Mouse (Mus musculus) neural tube, embryonic 12.5 days (tissue): ENCODE data around the gene Cux1. TPM values are rescaled to one million over a fixed set of nuclear protein-coding genes. Genes with fewer than 3 reads are reported as not detected.

Source experiments
- ATAC-seq: fragments of 200-750 bp; cut with Nextera tagmentation; 2 replicates; pipeline ENCODE4 v1.8.0; 2017; ENCODE audit warnings: low read depth, mild to moderate bottlenecking, moderate TSS enrichment, moderate library complexity; ENCODE audit not compliant: low FRiP score
- H3K27ac ChIP-seq: fragments of 300-500 bp; sonication (generic); 2 replicates; pipeline ENCODE4 v1.5.1; 2016
- H3K27me3 ChIP-seq: fragments of 300-500 bp; sonication (generic); replicated peaks from 2 replicates; pipeline ENCODE4 v1.6.1; 2016; ENCODE audit warnings: mild to moderate bottlenecking
- H3K36me3 ChIP-seq: fragments of 300-500 bp; sonication (generic); 2 replicates; pipeline ENCODE4 v1.6.1; 2016; ENCODE audit warnings: mild to moderate bottlenecking
- H3K4me1 ChIP-seq: fragments of 300-500 bp; sonication (generic); 2 replicates; pipeline ENCODE4 v1.6.1; 2016
- H3K4me2 ChIP-seq: fragments of 300-500 bp; sonication (generic); replicated peaks from 2 replicates; pipeline ENCODE4 v1.6.1; 2016; ENCODE audit warnings: mild to moderate bottlenecking
- H3K4me3 ChIP-seq: fragments of 300-500 bp; sonication (generic); 2 replicates; pipeline ENCODE4 v1.5.1; 2016
- H3K9ac ChIP-seq: fragments of 300-500 bp; sonication (generic); 2 replicates; pipeline ENCODE4 v1.6.1; 2016; ENCODE audit warnings: mild to moderate bottlenecking
- H3K9me3 ChIP-seq: fragments of 300-500 bp; sonication (generic); 2 replicates; pipeline ENCODE4 v1.6.1; 2016; ENCODE audit warnings: mild to moderate bottlenecking
- WGBS: fragments of 180-500 bp; shearing (Covaris S2); methylation state at CpG from one replicate; pipeline ENCODE4 v1.1.7; 2016; 5-methylcytosine and 5-hydroxymethylcytosine counted together
- polyA plus RNA-seq: library from polyadenylated mRNA; unstranded; fragments of >200 nt; fragmentation: Nextera tagmentation; extraction: Ambion mirVana; gene quantifications from 2 replicates; pipeline ENCODE4 v1.2.1, GENCODE M21; 2016

Cux1 gene
- polyA plus RNA-seq, 1 experiment from 2014 or later: 117 TPM

DNA sequence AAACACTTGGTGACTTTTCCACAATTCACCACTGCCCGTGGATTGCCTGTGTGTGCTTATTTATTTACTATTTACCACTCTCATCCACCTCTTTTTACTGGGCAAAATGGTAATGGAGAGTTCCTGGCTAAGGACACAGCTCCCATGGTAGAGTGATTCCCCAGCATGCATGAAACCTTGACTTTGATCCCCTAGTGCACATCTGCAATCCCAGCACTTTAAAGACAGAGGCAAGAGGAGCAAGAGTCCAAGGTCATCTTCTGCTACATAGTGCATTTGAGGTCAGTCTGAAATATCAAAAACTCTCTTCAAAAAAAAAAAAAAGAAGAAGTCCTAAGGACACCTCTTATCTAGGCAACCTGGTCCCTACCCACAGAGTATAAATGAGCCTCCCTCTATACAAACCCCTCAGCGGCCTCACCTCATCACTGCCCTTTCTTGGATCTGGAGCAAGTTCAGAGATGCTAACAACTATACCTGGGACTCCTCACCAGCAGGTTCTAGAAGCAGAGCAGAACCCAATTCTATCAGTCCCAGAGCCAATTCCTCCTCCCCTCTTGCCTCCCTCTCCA lies 55.1 kb downstream of the Cux1 start:
- Histone ChIP-seq H3K9me3 (no peaks in the 10 kb centered on the region), H3K36me3 (no peaks in the 10 kb centered on the region), H3K4me3 (no peak overlapping the region), H3K4me2 (no peak overlapping the region), H3K9ac (no peak overlapping the region), H3K27me3 (no peaks in the 10 kb centered on the region), H3K4me1 (peaks cover 11% of the 10 kb centered on the region; the same call in 1 of the 2 replicates), H3K27ac (no peak overlapping the region)
- WGBS: 90% methylated on average over 2 of the region's 2 CpGs
- no peak for ATAC-seq

DNA sequence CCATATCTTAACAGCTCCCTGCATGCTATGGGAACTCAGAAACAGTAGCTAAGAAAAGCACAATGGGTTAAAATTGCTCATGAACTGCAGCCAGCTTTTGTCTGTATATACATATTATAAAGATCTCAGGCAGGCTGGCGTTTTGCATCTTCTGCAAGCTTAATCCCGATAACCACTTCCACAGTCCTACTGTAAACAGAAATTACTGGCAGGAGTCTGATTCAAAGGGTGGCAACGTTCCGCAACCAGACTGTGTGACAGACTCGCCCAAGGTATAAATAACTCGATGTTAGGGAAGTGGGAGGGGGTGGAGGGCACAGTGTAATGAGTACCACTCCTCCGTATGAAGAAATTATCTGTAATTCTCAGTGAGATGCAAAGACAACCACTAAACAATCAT lies 55.9 kb downstream of the Cux1 start:
- 74% methylated on average over 7 of the region's 7 CpGs for WGBS
- Histone ChIP-seq H3K9ac (no peak overlapping the region), H3K9me3 (no peaks in the 10 kb centered on the region), H3K4me1 (peaks cover 17% of the 10 kb centered on the region), H3K27me3 (no peaks in the 10 kb centered on the region), H3K4me2 (no peak overlapping the region), H3K36me3 (no peaks in the 10 kb centered on the region), H3K27ac (no peak overlapping the region), H3K4me3 (no peak overlapping the region)
- ATAC-seq: no peak

DNA sequence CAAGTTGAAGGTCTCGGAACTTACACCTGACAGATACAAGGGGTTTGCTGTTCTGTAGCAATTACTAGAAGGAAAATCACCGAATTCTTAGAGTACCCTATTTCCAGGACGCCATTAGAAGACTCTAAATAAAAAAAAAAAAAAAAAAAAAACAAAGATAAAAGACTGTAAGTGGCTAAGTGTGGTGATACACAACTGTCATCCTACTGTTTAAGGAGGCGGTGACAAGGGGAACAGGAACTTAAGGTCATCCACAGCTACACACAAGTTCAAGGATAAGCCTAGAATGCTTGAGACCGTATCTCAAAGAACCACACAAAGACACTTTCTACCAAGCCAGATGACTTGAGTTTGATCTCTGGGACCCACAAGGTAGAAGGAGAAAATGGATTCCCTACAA lies 56.7 kb downstream of the Cux1 start:
- no peak for ATAC-seq
- H3K9ac ChIP-seq: no peak overlapping the region
- WGBS: 95% methylated on average over 5 of the region's 5 CpGs
- H3K27ac ChIP-seq: no peak overlapping the region
- no peaks in the 10 kb centered on the region for H3K9me3 ChIP-seq
- H3K4me2 ChIP-seq: no peak overlapping the region
- no peaks in the 10 kb centered on the region for H3K27me3 ChIP-seq
- no peaks in the 10 kb centered on the region for H3K36me3 ChIP-seq
- H3K4me1 ChIP-seq: peaks cover 16% of the 10 kb centered on the region
- no peak overlapping the region for H3K4me3 ChIP-seq

DNA sequence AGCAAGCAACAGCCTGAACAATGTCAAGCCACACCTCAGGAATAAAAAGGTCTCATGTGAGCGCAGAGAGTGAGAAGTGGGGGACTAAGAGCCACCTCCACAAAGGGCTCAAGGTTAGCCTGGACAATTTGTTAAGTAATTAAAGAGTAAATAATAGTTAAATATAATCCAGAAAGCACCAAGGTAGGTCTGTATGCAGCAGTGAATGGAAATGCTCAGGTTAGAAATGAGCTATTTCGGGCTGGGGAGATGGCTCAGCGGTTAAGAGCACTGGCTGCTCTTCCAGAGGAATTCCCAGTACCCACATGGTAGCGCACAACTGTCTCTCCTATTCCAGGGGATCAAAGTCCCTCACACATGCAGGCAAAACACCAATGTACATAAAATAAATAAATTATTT lies 59.7 kb downstream of the Cux1 start:
- ATAC-seq: no peak
- 96% methylated on average over 4 of the region's 4 CpGs for WGBS
- no peaks in the 10 kb centered on the region for H3K36me3 ChIP-seq
- H3K27ac ChIP-seq: no peak overlapping the region
- no peaks in the 10 kb centered on the region for H3K9me3 ChIP-seq
- H3K4me3 ChIP-seq: no peak overlapping the region
- peaks cover 29% of the 10 kb centered on the region for H3K4me1 ChIP-seq
- no peaks in the 10 kb centered on the region for H3K27me3 ChIP-seq
- H3K9ac ChIP-seq: no peak overlapping the region
- H3K4me2 ChIP-seq: no peak overlapping the region

- H3K4me1 ChIP-seq: peaks cover 30% of the 10 kb centered on the region
- no peaks in the 10 kb centered on the region for H3K36me3 ChIP-seq
- 92% methylated on average over 1 of the region's 1 CpGs for WGBS
- no peaks in the 10 kb centered on the region for H3K27me3 ChIP-seq
- H3K4me3 ChIP-seq: no peak overlapping the region
- no peaks in the 10 kb centered on the region for H3K9me3 ChIP-seq
- no peak overlapping the region for H3K4me2 ChIP-seq
- no peak for ATAC-seq
- H3K27ac ChIP-seq: no peak overlapping the region
- H3K9ac ChIP-seq: no peak overlapping the region
Observed at GRCm38 (mm10) chr5:136506262-136506661, 61.0 kb downstream of the Cux1 start.

GRCm38 (mm10) chr5:136502491-136503086 lies 64.7 kb downstream of the Cux1 start:
- 75% methylated on average over 5 of the region's 5 CpGs for WGBS
- no peaks in the 10 kb centered on the region for H3K9me3 ChIP-seq
- H3K4me1 ChIP-seq: peaks cover 46% of the 10 kb centered on the region
- H3K27me3 ChIP-seq: no peaks in the 10 kb centered on the region
- H3K27ac ChIP-seq: no peak overlapping the region
- no peak overlapping the region for H3K9ac ChIP-seq
- no peaks in the 10 kb centered on the region for H3K36me3 ChIP-seq
- ATAC-seq: no peak
- no peak overlapping the region for H3K4me3 ChIP-seq
- no peak overlapping the region for H3K4me2 ChIP-seq

DNA sequence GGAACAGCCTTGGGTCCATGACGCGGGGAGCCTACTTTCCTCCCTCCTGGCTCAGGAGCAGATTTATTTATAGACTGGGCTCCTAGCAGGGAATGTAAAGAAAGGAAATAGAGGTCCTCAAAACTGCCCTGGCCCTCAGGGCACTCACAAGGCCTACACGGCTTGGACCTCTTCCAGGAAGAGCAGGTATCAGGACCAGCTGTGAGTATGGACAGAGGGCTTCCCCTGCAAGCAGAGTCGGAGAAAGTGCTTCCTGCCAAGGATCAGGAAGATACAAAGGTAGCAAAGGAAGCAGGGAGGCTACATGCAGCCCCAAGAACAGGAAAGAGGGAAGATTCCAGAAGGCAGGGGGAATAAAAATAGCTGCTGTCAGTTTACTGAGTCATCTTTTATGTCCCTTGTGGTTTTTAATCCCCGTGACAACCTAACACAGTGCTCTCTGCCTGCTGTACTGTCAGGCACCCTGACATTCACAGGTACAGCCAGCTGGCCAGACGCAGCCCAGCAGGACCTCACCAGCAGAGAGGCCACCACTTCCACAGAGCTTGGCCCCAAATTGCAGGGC lies 66.9 kb downstream of the Cux1 start:
- Histone ChIP-seq H3K9ac (no peak overlapping the region), H3K27ac (no peak overlapping the region), H3K4me1 (peaks cover 44% of the 10 kb centered on the region), H3K36me3 (no peaks in the 10 kb centered on the region), H3K4me2 (no peak overlapping the region), H3K27me3 (no peaks in the 10 kb centered on the region), H3K4me3 (no peak overlapping the region), H3K9me3 (no peaks in the 10 kb centered on the region)
- no peak for ATAC-seq
- 60% methylated on average over 6 of the region's 6 CpGs for WGBS

GRCm38 (mm10) chr5:136499316-136499715 lies 68.0 kb downstream of the Cux1 start:
- WGBS: 79% methylated on average over 2 of the region's 2 CpGs
- Histone ChIP-seq H3K4me3 (no peak overlapping the region), H3K36me3 (no peaks in the 10 kb centered on the region), H3K9ac (no peak overlapping the region), H3K9me3 (no peaks in the 10 kb centered on the region), H3K4me2 (no peak overlapping the region), H3K4me1 (peaks cover 38% of the 10 kb centered on the region), H3K27ac (no peak overlapping the region), H3K27me3 (no peaks in the 10 kb centered on the region)
- ATAC-seq: no peak

DNA sequence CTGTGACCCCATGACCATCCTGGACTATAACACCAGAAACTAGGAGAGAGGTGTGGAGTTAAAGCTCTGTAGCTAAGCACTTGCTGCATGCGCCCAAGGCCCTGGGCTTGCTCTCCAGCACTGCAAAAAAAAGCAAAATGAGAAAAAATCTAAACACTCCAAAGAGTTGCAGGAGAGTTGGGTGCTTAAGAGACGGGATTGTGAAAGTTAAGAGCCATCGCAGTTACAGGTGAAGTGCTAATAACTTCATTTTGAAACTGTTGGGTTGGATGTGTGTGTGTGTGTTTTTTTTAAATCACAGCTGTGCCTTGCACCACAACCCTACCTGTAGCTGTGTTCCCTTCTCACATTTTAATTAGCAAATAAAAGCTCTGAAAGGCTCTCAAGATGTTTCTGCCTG lies 68.5 kb downstream of the Cux1 start:
- Histone ChIP-seq H3K27ac (no peak overlapping the region), H3K9me3 (no peaks in the 10 kb centered on the region), H3K36me3 (no peaks in the 10 kb centered on the region), H3K9ac (no peak overlapping the region), H3K4me3 (no peak overlapping the region), H3K4me2 (no peak overlapping the region), H3K27me3 (no peaks in the 10 kb centered on the region), H3K4me1 (peaks cover 33% of the 10 kb centered on the region)
- ATAC-seq: no peak
- 90% methylated on average over 3 of the region's 3 CpGs for WGBS

DNA sequence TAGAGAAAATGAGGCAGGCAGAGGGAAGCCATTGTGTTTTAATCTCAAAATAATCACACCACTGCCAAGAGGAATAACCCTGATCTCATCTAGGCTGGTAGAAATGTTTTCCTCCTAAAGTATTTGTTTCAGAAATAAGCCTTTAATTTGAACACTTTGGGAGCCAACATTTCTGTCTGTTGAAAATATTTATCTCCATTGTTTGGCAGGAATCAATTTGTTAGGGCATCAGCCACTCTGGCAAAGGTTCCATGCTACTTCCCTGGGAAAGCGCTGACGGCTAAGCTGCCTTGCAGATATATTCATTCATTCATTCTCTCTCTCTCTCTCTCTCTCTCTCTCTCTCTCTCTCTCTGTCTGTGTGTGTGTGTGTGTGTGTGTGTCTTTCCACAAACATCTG lies 70.0 kb downstream of the Cux1 start:
- no peaks in the 10 kb centered on the region for H3K36me3 ChIP-seq
- no peak overlapping the region for H3K27ac ChIP-seq
- no peak overlapping the region for H3K4me2 ChIP-seq
- H3K27me3 ChIP-seq: no peaks in the 10 kb centered on the region
- 81% methylated on average over 2 of the region's 2 CpGs for WGBS
- H3K9me3 ChIP-seq: no peaks in the 10 kb centered on the region
- H3K9ac ChIP-seq: no peak overlapping the region
- no peak overlapping the region for H3K4me3 ChIP-seq
- H3K4me1 ChIP-seq: peaks cover 23% of the 10 kb centered on the region
- ATAC-seq: no peak

DNA sequence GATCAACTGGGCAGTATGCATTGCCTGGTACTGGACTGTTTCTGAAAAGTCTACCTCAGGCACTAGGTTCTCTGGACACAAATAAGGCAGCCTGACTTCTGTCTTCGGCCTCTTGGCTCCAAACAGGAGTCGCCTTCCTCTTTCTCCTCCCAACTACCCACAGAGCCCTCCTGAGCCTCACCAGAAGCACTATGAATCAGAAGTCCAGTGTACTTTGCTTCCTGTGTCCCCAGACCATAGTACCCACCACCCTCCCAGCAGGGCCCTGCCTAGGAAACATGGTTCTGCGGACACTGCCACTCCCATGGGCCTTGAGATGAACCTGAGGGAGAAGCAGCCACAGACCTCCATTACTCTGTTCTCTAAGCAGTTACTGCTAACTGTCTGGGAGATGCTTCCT lies 71.7 kb downstream of the Cux1 start:
- Histone ChIP-seq H3K4me2 (no peak overlapping the region), H3K27ac (no peak overlapping the region), H3K27me3 (no peaks in the 10 kb centered on the region), H3K9me3 (no peaks in the 10 kb centered on the region), H3K9ac (no peak overlapping the region), H3K36me3 (no peaks in the 10 kb centered on the region), H3K4me3 (no peak overlapping the region), H3K4me1 (peaks cover 20% of the 10 kb centered on the region)
- 92% methylated on average over 3 of the region's 3 CpGs for WGBS
- no peak for ATAC-seq

- no peak overlapping the region for H3K27ac ChIP-seq
- no peak overlapping the region for H3K4me2 ChIP-seq
- H3K9ac ChIP-seq: no peak overlapping the region
- no peaks in the 10 kb centered on the region for H3K27me3 ChIP-seq
- WGBS: 86% methylated on average over 7 of the region's 7 CpGs
- ATAC-seq: no peak
- H3K4me1 ChIP-seq: peaks cover 14% of the 10 kb centered on the region
- H3K4me3 ChIP-seq: no peak overlapping the region
- no peaks in the 10 kb centered on the region for H3K36me3 ChIP-seq
- no peaks in the 10 kb centered on the region for H3K9me3 ChIP-seq
Observed at GRCm38 (mm10) chr5:136494927-136495326, 72.4 kb downstream of the Cux1 start.

- Histone ChIP-seq H3K9ac (no peak overlapping the region), H3K4me1 (peaks cover 8% of the 10 kb centered on the region), H3K27ac (no peak overlapping the region), H3K36me3 (no peaks in the 10 kb centered on the region), H3K9me3 (no peaks in the 10 kb centered on the region), H3K4me2 (no peak overlapping the region), H3K4me3 (no peak overlapping the region), H3K27me3 (no peaks in the 10 kb centered on the region)
- WGBS: 96% methylated on average over 2 of the region's 2 CpGs
- ATAC-seq: no peak
Observed at GRCm38 (mm10) chr5:136494288-136494687, 73.0 kb downstream of the Cux1 start.
